Mouse (Mus musculus): Measurements from ENCODE around the gene Slc13a4.

GRCm38 (mm10) chr6:35297001-35297400 is 10.9 kb downstream of the Slc13a4 start:
- TF ChIP-seq CTCF (IDR thresholded peaks at IDR 0.05; ENCODE audit: extremely low read depth, insufficient read length, insufficient replicate concordance, low read depth, low read length) (no peak), POLR2A (IDR thresholded peaks at IDR 0.05; ENCODE audit: low read depth, low read length) (no peak)

Measured in small intestine, adult 2 months (tissue).